Mouse (Mus musculus) liver, postnatal 0 days (tissue): ENCODE results near the gene Zfp865.

Experiments
- CTCF ChIP-seq: sonication (generic); IDR thresholded peaks from 2 replicates; pipeline ENCODE4 v1.5.1; 2016; ENCODE audit warnings: antibody characterized with exemption, low read depth
- EP300 ChIP-seq: IDR thresholded peaks from 2 replicates; pipeline ENCODE4 v1.6.1; 2016; ENCODE audit warnings: antibody characterized with exemption, low read depth, mild to moderate bottlenecking

DNA sequence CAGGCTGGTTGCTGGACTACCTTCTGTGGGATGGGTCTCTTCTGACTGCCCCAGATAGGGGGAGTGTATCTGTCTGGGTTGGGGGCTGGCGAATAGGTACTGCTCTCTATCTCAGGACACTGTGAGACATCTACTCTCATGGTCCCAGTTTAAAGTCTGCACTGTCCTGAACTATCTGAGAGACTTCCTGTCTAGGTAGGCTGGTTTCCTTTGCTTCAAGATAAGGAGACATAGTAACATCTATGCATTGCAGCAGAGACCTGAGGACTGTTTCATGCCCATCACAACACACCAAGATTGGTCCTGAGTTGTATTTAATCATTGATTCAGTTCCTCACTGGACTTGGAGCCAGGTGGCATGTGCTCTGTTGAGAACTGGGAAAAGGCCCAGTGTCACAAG, 65.3 kb downstream of the Zfp865 start:
- TF ChIP-seq CTCF, result no peak
- TF ChIP-seq EP300, result no peak
